Mouse (Mus musculus) myocyte (in vitro differentiated cells): ENCODE data around the gene Tmem171.

Experiments used
- CEBPB ChIP-seq: IDR thresholded peaks from 2 replicates; pipeline ENCODE4 v1.6.1; 2011; ENCODE audit warnings: mild to moderate bottlenecking, moderate library complexity; ENCODE audit not compliant: poor library complexity, insufficient read depth, severe bottlenecking
- E2F4 ChIP-seq: IDR thresholded peaks from one replicate; pipeline ENCODE4 v1.6.1; 2011; ENCODE audit warnings: mild to moderate bottlenecking, control low read depth, moderate library complexity; ENCODE audit not compliant: insufficient read depth
- MAX ChIP-seq: IDR thresholded peaks from one replicate; pipeline ENCODE4 v1.6.1; 2011; ENCODE audit warnings: low read depth, mild to moderate bottlenecking, control low read depth
- MYOD1 ChIP-seq, 3 experiments: IDR thresholded peaks; one replicate each; pipeline ENCODE4 v1.6.1; 2011; ENCODE audit warnings: control low read depth in 2 of 3, low read depth in 2 of 3, mild to moderate bottlenecking in 2 of 3, moderate library complexity in 1 of 3; ENCODE audit not compliant: insufficient read length in 2 of 3, control insufficient read depth in 1 of 3
- POLR2A ChIP-seq: IDR thresholded peaks from one replicate; pipeline ENCODE4 v1.6.1; 2011; ENCODE audit warnings: low read depth, mild to moderate bottlenecking, control low read depth, moderate library complexity; ENCODE audit not compliant: insufficient read length
- TCF12 ChIP-seq: IDR thresholded peaks from one replicate; pipeline ENCODE4 v1.6.1; 2011; ENCODE audit warnings: mild to moderate bottlenecking, control low read depth; ENCODE audit not compliant: poor library complexity, insufficient read depth, severe bottlenecking
- TCF3 ChIP-seq: IDR thresholded peaks from one replicate; pipeline ENCODE4 v1.6.1; 2011; ENCODE audit warnings: low read depth, control low read depth; ENCODE audit not compliant: insufficient read length
- USF1 ChIP-seq: IDR thresholded peaks from one replicate; pipeline ENCODE4 v1.6.1; 2011; ENCODE audit warnings: low read depth, mild to moderate bottlenecking, control low read depth, moderate library complexity

- TF ChIP-seq POLR2A: no peak
- TF ChIP-seq TCF12: no peak
- TF ChIP-seq CEBPB: no peak
- TF ChIP-seq E2F4: no peak
- TF ChIP-seq MYOD1 (IDR thresholded peaks at IDR 0.05; ENCODE audit: control insufficient read depth in 1 of 3, insufficient read length in 2 of 3, low read depth in 2 of 3): no peak
- TF ChIP-seq TCF3: no peak
- TF ChIP-seq MAX: no peak
- no peak for TF ChIP-seq USF1
Measured at GRCm38 (mm10) chr13:98687931-98688330, 6.7 kb downstream of the Tmem171 start.
